Mouse (Mus musculus): ENCODE results near the gene Col4a4. TPM values are rescaled to one million over a fixed set of nuclear protein-coding genes. Genes with fewer than 3 reads are reported as not detected.

Gene Col4a4
- polyA plus RNA-seq, 1 experiment from 2014 or later: 0.25 TPM

DNA sequence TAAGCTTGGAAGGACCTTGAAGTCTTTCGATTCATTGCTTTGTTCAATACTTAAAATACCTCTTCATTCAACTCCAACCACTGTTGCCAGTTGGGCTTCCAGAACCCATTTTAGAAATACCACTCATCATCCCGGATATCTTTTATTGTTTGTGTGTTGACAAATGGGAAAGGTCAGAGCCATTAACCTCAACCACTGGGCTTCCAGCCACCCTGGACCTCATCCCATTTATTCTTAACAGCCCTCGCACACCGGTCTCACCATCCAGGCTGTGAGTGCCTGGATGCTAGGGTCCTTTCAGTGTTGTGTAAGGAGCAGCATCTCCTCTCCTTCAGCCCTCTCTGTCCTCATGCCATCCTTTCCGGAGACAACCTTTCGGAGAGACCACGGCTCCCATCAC is 140.6 kb downstream of the Col4a4 start:
- no peak for ATAC-seq (replicated peaks; ENCODE audit: insufficient number of reproducible peaks, low FRiP score, low TSS enrichment, low read depth)
- H3K4me1 ChIP-seq (ENCODE audit: control insufficient read depth, insufficient read depth, low read length): no peaks in the 10 kb centered on the region
- H3K9ac ChIP-seq (replicated peaks; ENCODE audit: low read length): no peak overlapping the region
- H3K27me3 ChIP-seq (ENCODE audit: control insufficient read depth, insufficient read depth, low read length): no peaks in the 10 kb centered on the region
- WGBS: 93% methylated on average over 7 of the region's 7 CpGs
- H3K27ac ChIP-seq (replicated peaks; ENCODE audit: low read depth, low read length): no peak overlapping the region
- DNase-seq (ENCODE audit: low spot score): no peak
- H3K9me3 ChIP-seq (replicated peaks; ENCODE audit: control insufficient read depth, low read length): no peaks in the 10 kb centered on the region
- no peak overlapping the region for H3K4me2 ChIP-seq (ENCODE audit: low read depth, low read length)
- H3K36me3 ChIP-seq (replicated peaks; ENCODE audit: control insufficient read depth, insufficient read depth, low read depth, low read length): no peaks in the 10 kb centered on the region
- no peak overlapping the region for H3K4me3 ChIP-seq (ENCODE audit: low read depth, low read length)

- Histone ChIP-seq H3K9me3 (replicated peaks; ENCODE audit: control insufficient read depth, low read length) (no peaks in the 10 kb centered on the region), H3K27ac (replicated peaks; ENCODE audit: low read depth, low read length) (no peak overlapping the region), H3K36me3 (replicated peaks; ENCODE audit: control insufficient read depth, insufficient read depth, low read depth, low read length) (no peaks in the 10 kb centered on the region), H3K4me2 (ENCODE audit: low read depth, low read length) (no peak overlapping the region), H3K9ac (replicated peaks; ENCODE audit: low read length) (no peak overlapping the region), H3K27me3 (ENCODE audit: control insufficient read depth, insufficient read depth, low read length) (no peaks in the 10 kb centered on the region), H3K4me3 (ENCODE audit: low read depth, low read length) (no peak overlapping the region), H3K4me1 (ENCODE audit: control insufficient read depth, insufficient read depth, low read length) (no peaks in the 10 kb centered on the region)
- no peak for ATAC-seq (replicated peaks; ENCODE audit: insufficient number of reproducible peaks, low FRiP score, low TSS enrichment, low read depth)
- 67% methylated on average over 4 of the region's 4 CpGs for WGBS
- no peak for DNase-seq (ENCODE audit: low spot score)
Measured at GRCm38 (mm10) chr1:82443517-82443916, 143.1 kb downstream of the Col4a4 start.

GRCm38 (mm10) chr1:82440123-82440522 is 146.5 kb downstream of the Col4a4 start:
- no peak overlapping the region for H3K27ac ChIP-seq (replicated peaks; ENCODE audit: low read depth, low read length)
- no peak for DNase-seq (ENCODE audit: low spot score)
- H3K4me3 ChIP-seq (ENCODE audit: low read depth, low read length): no peak overlapping the region
- H3K9ac ChIP-seq (replicated peaks; ENCODE audit: low read length): no peak overlapping the region
- no peak overlapping the region for H3K4me2 ChIP-seq (ENCODE audit: low read depth, low read length)
- WGBS: 67% methylated on average over 1 of the region's 1 CpGs
- H3K9me3 ChIP-seq (replicated peaks; ENCODE audit: control insufficient read depth, low read length): no peaks in the 10 kb centered on the region
- no peaks in the 10 kb centered on the region for H3K4me1 ChIP-seq (ENCODE audit: control insufficient read depth, insufficient read depth, low read length)
- H3K36me3 ChIP-seq (replicated peaks; ENCODE audit: control insufficient read depth, insufficient read depth, low read depth, low read length): no peaks in the 10 kb centered on the region
- no peaks in the 10 kb centered on the region for H3K27me3 ChIP-seq (ENCODE audit: control insufficient read depth, insufficient read depth, low read length)
- no peak for ATAC-seq (replicated peaks; ENCODE audit: insufficient number of reproducible peaks, low FRiP score, low TSS enrichment, low read depth)

DNA sequence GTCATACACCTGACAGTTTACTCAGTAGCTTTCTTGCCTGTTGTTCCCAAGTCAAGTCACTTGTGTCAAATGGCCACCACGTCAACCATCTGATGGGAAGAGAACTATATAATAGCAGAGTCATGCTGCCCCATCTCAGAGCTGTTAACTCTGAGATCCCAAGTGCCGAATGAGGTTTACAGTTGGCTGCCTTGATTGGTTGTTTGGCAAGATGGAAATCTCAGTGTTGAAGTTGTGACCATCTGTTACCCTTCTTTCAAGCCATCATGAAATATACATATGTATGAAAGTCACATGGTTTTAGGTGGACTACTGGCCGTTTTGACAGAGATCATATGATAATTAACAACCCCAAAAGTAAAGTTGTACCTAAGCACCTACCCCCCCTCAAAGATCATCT is 149.4 kb downstream of the Col4a4 start:
- no peak for DNase-seq (ENCODE audit: low spot score)
- ATAC-seq (replicated peaks; ENCODE audit: insufficient number of reproducible peaks, low FRiP score, low TSS enrichment, low read depth): no peak
- no peaks in the 10 kb centered on the region for H3K36me3 ChIP-seq (replicated peaks; ENCODE audit: control insufficient read depth, insufficient read depth, low read depth, low read length)
- H3K4me3 ChIP-seq (ENCODE audit: low read depth, low read length): no peak overlapping the region
- WGBS: 86% methylated on average over 3 of the region's 3 CpGs
- no peak overlapping the region for H3K27ac ChIP-seq (replicated peaks; ENCODE audit: low read depth, low read length)
- no peaks in the 10 kb centered on the region for H3K4me1 ChIP-seq (ENCODE audit: control insufficient read depth, insufficient read depth, low read length)
- H3K27me3 ChIP-seq (ENCODE audit: control insufficient read depth, insufficient read depth, low read length): no peaks in the 10 kb centered on the region
- H3K4me2 ChIP-seq (ENCODE audit: low read depth, low read length): no peak overlapping the region
- no peak overlapping the region for H3K9ac ChIP-seq (replicated peaks; ENCODE audit: low read length)
- H3K9me3 ChIP-seq (replicated peaks; ENCODE audit: control insufficient read depth, low read length): no peaks in the 10 kb centered on the region

DNA sequence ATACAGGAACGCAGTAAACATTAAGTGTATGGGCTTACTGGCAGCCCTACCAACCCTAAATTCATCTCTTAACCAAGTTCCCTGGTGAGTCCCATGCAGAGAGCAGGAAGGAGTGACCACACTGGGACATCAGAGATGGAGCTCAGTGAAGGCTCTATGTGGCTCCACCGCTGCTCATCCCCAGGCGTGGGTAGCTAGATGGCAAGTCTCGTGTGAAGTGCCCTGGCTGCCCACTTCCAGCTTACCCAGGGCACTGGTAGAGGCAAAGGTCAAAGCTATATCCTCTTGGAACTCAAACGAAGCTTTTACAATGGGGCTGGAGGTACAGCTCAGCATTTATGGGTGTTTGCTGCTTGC is 153.0 kb downstream of the Col4a4 start:
- Histone ChIP-seq H3K9ac (replicated peaks; ENCODE audit: low read length) (no peak overlapping the region), H3K4me1 (ENCODE audit: control insufficient read depth, insufficient read depth, low read length) (no peaks in the 10 kb centered on the region), H3K36me3 (replicated peaks; ENCODE audit: control insufficient read depth, insufficient read depth, low read depth, low read length) (no peaks in the 10 kb centered on the region), H3K4me3 (ENCODE audit: low read depth, low read length) (no peak overlapping the region), H3K27ac (replicated peaks; ENCODE audit: low read depth, low read length) (no peak overlapping the region), H3K4me2 (ENCODE audit: low read depth, low read length) (no peak overlapping the region), H3K9me3 (replicated peaks; ENCODE audit: control insufficient read depth, low read length) (no peaks in the 10 kb centered on the region), H3K27me3 (ENCODE audit: control insufficient read depth, insufficient read depth, low read length) (no peaks in the 10 kb centered on the region)
- WGBS: 82% methylated on average over 5 of the region's 5 CpGs
- DNase-seq (ENCODE audit: low spot score) (no peak), ATAC-seq (replicated peaks; ENCODE audit: insufficient number of reproducible peaks, low FRiP score, low TSS enrichment, low read depth) (peak; percentile 44; the same call in 1 of the 2 replicates)

- whole genome bisulfite sequencing: 64% methylated on average over 15 of the region's 15 CpGs
- DNase-seq (ENCODE audit: low spot score) (peak; percentile 78), ATAC-seq (replicated peaks; ENCODE audit: insufficient number of reproducible peaks, low FRiP score, low TSS enrichment, low read depth) (peak; percentile 75)
- Histone ChIP-seq H3K4me1 (ENCODE audit: control insufficient read depth, insufficient read depth, low read length) (no peaks in the 10 kb centered on the region), H3K4me3 (ENCODE audit: low read depth, low read length) (no peak overlapping the region), H3K27me3 (ENCODE audit: control insufficient read depth, insufficient read depth, low read length) (no peaks in the 10 kb centered on the region), H3K4me2 (ENCODE audit: low read depth, low read length) (no peak overlapping the region), H3K9ac (replicated peaks; ENCODE audit: low read length) (no peak overlapping the region), H3K9me3 (replicated peaks; ENCODE audit: control insufficient read depth, low read length) (no peaks in the 10 kb centered on the region), H3K36me3 (replicated peaks; ENCODE audit: control insufficient read depth, insufficient read depth, low read depth, low read length) (no peaks in the 10 kb centered on the region), H3K27ac (replicated peaks; ENCODE audit: low read depth, low read length) (no peak overlapping the region)
Measured at GRCm38 (mm10) chr1:82432919-82433648, 153.6 kb downstream of the Col4a4 start.

DNA sequence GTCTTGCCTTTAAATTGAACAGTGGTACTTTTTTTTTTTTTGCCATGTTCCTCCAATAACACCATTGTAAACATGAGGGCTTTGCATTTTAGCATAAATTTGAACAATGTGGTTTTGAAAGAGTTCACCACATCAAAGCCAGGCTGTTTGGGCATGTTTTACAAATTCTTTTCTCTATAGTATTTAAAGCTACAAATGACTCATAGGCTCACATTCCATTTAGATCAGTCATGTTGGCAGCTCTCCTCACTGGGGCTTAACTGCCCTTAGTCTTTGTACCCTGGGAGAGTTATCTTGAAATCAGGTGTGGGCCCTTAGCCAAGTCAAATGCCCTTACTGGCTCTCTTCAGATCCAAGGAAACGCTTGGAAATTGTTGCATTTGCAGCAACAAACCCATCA is 157.6 kb downstream of the Col4a4 start:
- H3K9me3 ChIP-seq (replicated peaks; ENCODE audit: control insufficient read depth, low read length): no peaks in the 10 kb centered on the region
- H3K27ac ChIP-seq (replicated peaks; ENCODE audit: low read depth, low read length): no peak overlapping the region
- no peak for DNase-seq (ENCODE audit: low spot score)
- ATAC-seq (replicated peaks; ENCODE audit: insufficient number of reproducible peaks, low FRiP score, low TSS enrichment, low read depth): no peak
- no peaks in the 10 kb centered on the region for H3K27me3 ChIP-seq (ENCODE audit: control insufficient read depth, insufficient read depth, low read length)
- no peak overlapping the region for H3K9ac ChIP-seq (replicated peaks; ENCODE audit: low read length)
- WGBS: 79% methylated on average over 1 of the region's 1 CpGs
- H3K36me3 ChIP-seq (replicated peaks; ENCODE audit: control insufficient read depth, insufficient read depth, low read depth, low read length): no peaks in the 10 kb centered on the region
- H3K4me1 ChIP-seq (ENCODE audit: control insufficient read depth, insufficient read depth, low read length): no peaks in the 10 kb centered on the region
- no peak overlapping the region for H3K4me2 ChIP-seq (ENCODE audit: low read depth, low read length)
- H3K4me3 ChIP-seq (ENCODE audit: low read depth, low read length): no peak overlapping the region

GRCm38 (mm10) chr1:82427729-82428128 is 158.9 kb downstream of the Col4a4 start:
- DNase-seq (ENCODE audit: low spot score): no peak
- Histone ChIP-seq H3K27me3 (ENCODE audit: control insufficient read depth, insufficient read depth, low read length) (no peaks in the 10 kb centered on the region), H3K4me1 (ENCODE audit: control insufficient read depth, insufficient read depth, low read length) (no peaks in the 10 kb centered on the region), H3K9me3 (replicated peaks; ENCODE audit: control insufficient read depth, low read length) (no peaks in the 10 kb centered on the region), H3K4me2 (ENCODE audit: low read depth, low read length) (no peak overlapping the region), H3K4me3 (ENCODE audit: low read depth, low read length) (no peak overlapping the region), H3K36me3 (replicated peaks; ENCODE audit: control insufficient read depth, insufficient read depth, low read depth, low read length) (no peaks in the 10 kb centered on the region), H3K27ac (replicated peaks; ENCODE audit: low read depth, low read length) (no peak overlapping the region), H3K9ac (replicated peaks; ENCODE audit: low read length) (no peak overlapping the region)
- WGBS: 94% methylated on average over 5 of the region's 5 CpGs
- no peak for ATAC-seq (replicated peaks; ENCODE audit: insufficient number of reproducible peaks, low FRiP score, low TSS enrichment, low read depth)

Measured in embryonic facial prominence, embryonic 11.5 days (tissue).